25 mouse cellular contexts compared by ENCODE assay signal in genomic region chr19:47440967-47441366, GRCm38 (mm10). TPM values are rescaled to one million over a fixed set of nuclear protein-coding genes. Genes with fewer than 3 reads are reported as not detected.
DNase-seq lines count a peak whose midpoint lies in the region; ATAC-seq and TF ChIP-seq lines count a peak whose summit lies in the region.
"Had no signal": no experiment of that assay in that cellular context is flagged by ENCODE, and none has a peak within 500 bp of the region (broad histone marks: within the 10 kb centered on the region; RNA-seq: fewer than 3 reads in every experiment).

No protein-coding gene starts in this region.

- no peaks in the 10 kb centered on the region for H3K27me3 ChIP-seq in forebrain, embryonic 12.5 days
- H3K27me3 ChIP-seq in forebrain, embryonic 11.5 days (ENCODE audit: control insufficient read depth, insufficient read depth, low read length), result no peaks in the 10 kb centered on the region
- H3K27me3 ChIP-seq in spleen, adult 2 months (ENCODE audit: control insufficient read depth, insufficient read depth, low read length), result no peaks in the 10 kb centered on the region
- no peaks in the 10 kb centered on the region for H3K27me3 ChIP-seq in embryonic facial prominence, embryonic 10.5 days (replicated peaks; ENCODE audit: low read depth, poor library complexity, severe bottlenecking)
- no peaks in the 10 kb centered on the region for H3K27me3 ChIP-seq in splenic B cell, adult 2 months (ENCODE audit: control insufficient read depth, insufficient read depth, low read length, poor library complexity, severe bottlenecking)
- H3K27me3 ChIP-seq: embryonic facial prominence, embryonic 12.5 days; embryonic facial prominence, embryonic 15.5 days; forebrain, embryonic 13.5 days; heart, embryonic 12.5 days; heart, embryonic 15.5 days; hindbrain, embryonic 13.5 days had no signal

- no peaks in the 10 kb centered on the region for H3K36me3 ChIP-seq in forebrain, embryonic 12.5 days (replicated peaks)
- H3K36me3 ChIP-seq in forebrain, embryonic 11.5 days (ENCODE audit: control insufficient read depth, insufficient read depth, low read length), result no peaks in the 10 kb centered on the region
- H3K36me3 ChIP-seq in spleen, adult 2 months (ENCODE audit: control insufficient read depth, insufficient read depth, low read length), result no peaks in the 10 kb centered on the region
- H3K36me3 ChIP-seq in embryonic facial prominence, embryonic 10.5 days (replicated peaks), result no peaks in the 10 kb centered on the region; the same call in 1 of the 2 replicates
- H3K36me3 ChIP-seq in splenic B cell, adult 2 months (ENCODE audit: control insufficient read depth, insufficient read depth, low read length, poor library complexity, severe bottlenecking), result no peaks in the 10 kb centered on the region
- H3K36me3 ChIP-seq: embryonic facial prominence, embryonic 12.5 days; embryonic facial prominence, embryonic 15.5 days; heart, embryonic 12.5 days; heart, embryonic 15.5 days; hindbrain, embryonic 13.5 days had no signal

- no peak overlapping the region for H3K4me3 ChIP-seq in forebrain, embryonic 12.5 days (replicated peaks)
- H3K4me3 ChIP-seq in forebrain, embryonic 11.5 days (ENCODE audit: low read depth, low read length), result no peak overlapping the region
- peak overlapping the region; percentile 9; the same call in 1 of the 2 replicates for H3K4me3 ChIP-seq in spleen, adult 2 months (ENCODE audit: extremely low read depth, insufficient read depth, insufficient read length)
- no peak overlapping the region for H3K4me3 ChIP-seq in embryonic facial prominence, embryonic 10.5 days
- H3K4me3 ChIP-seq: embryonic facial prominence, embryonic 12.5 days; embryonic facial prominence, embryonic 15.5 days; forebrain, embryonic 13.5 days; heart, embryonic 12.5 days; heart, embryonic 15.5 days; hindbrain, embryonic 10.5 days; hindbrain, embryonic 13.5 days had no signal

- no peaks in the 10 kb centered on the region for H3K9me3 ChIP-seq in forebrain, embryonic 12.5 days
- no peaks in the 10 kb centered on the region for H3K9me3 ChIP-seq in forebrain, embryonic 11.5 days (ENCODE audit: control insufficient read depth, low read length)
- H3K9me3 ChIP-seq in embryonic facial prominence, embryonic 10.5 days, result no peaks in the 10 kb centered on the region
- H3K9me3 ChIP-seq: embryonic facial prominence, embryonic 12.5 days; embryonic facial prominence, embryonic 15.5 days; forebrain, embryonic 13.5 days; heart, embryonic 12.5 days; heart, embryonic 15.5 days; hindbrain, embryonic 10.5 days; hindbrain, embryonic 13.5 days had no signal

- ATAC-seq in forebrain, embryonic 12.5 days (ENCODE audit: low FRiP score), result no peak
- ATAC-seq in forebrain, embryonic 11.5 days (replicated peaks; ENCODE audit: low FRiP score), result no peak
- ATAC-seq in megakaryocyte, adult 5-6 weeks (ENCODE audit: poor library complexity, severe bottlenecking), result no peak
- ATAC-seq: forebrain, embryonic 13.5 days; forebrain, embryonic 16.5 days; hindbrain, embryonic 16.5 days had no signal

- 0 out of 2 replicates have a peak overlapping the region, but pooled peaks have one; percentile 42 for H3K27ac ChIP-seq in forebrain, embryonic 12.5 days
- H3K27ac ChIP-seq in forebrain, embryonic 11.5 days (ENCODE audit: low read depth, low read length), result no peak overlapping the region
- H3K27ac ChIP-seq in spleen, adult 2 months (ENCODE audit: insufficient read depth, low read length), result peak overlapping the region; percentile 88
- H3K27ac ChIP-seq in embryonic facial prominence, embryonic 10.5 days (replicated peaks), result peak overlapping the region; percentile 40; the same call in 1 of the 2 replicates
- H3K27ac ChIP-seq: embryonic facial prominence, embryonic 12.5 days; forebrain, embryonic 13.5 days; heart, embryonic 15.5 days; hindbrain, embryonic 10.5 days; hindbrain, embryonic 13.5 days had no signal

- no peak for TF ChIP-seq CTCF in spleen, adult 2 months (IDR thresholded peaks at IDR 0.05; ENCODE audit: extremely low read depth, insufficient read depth, insufficient read length, insufficient replicate concordance)

- H3K9ac ChIP-seq in forebrain, embryonic 12.5 days, result no peak overlapping the region
- no peak overlapping the region for H3K9ac ChIP-seq in forebrain, embryonic 11.5 days (ENCODE audit: low read length)
- H3K9ac ChIP-seq: embryonic facial prominence, embryonic 12.5 days; embryonic facial prominence, embryonic 15.5 days; forebrain, embryonic 13.5 days; heart, embryonic 12.5 days; heart, embryonic 15.5 days; hindbrain, embryonic 13.5 days had no signal

- no peak overlapping the region for H3K4me2 ChIP-seq in forebrain, embryonic 12.5 days
- H3K4me2 ChIP-seq in forebrain, embryonic 11.5 days (ENCODE audit: low read depth, low read length, severe bottlenecking), result no peak overlapping the region
- H3K4me2 ChIP-seq: embryonic facial prominence, embryonic 12.5 days; embryonic facial prominence, embryonic 15.5 days; forebrain, embryonic 13.5 days; heart, embryonic 12.5 days; heart, embryonic 15.5 days; hindbrain, embryonic 13.5 days had no signal

- no peak for DNase-seq in forebrain, embryonic 11.5 days (ENCODE audit: low spot score)
- no peak for DNase-seq in spleen, adult 2 months (ENCODE audit: low read depth in 1 of 2, low spot score in 2 of 2)
- DNase-seq in spleen, postnatal 14 days (ENCODE audit: low spot score in 2 of 2), result no peak
- no peak for DNase-seq in embryonic facial prominence, embryonic 10.5 days (ENCODE audit: low spot score)
- DNase-seq in splenic B cell, adult 2 months (ENCODE audit: low read depth, low spot score), result peak; percentile 40
- no peak for DNase-seq in thymus, postnatal 36 days
- DNase-seq: adrenal gland, adult 8-10 months; adrenal gland, postnatal 25 days; cerebellum, adult 11-12 months; cerebellum, adult 9-10 months; cerebellum, postnatal 14 days; gastrocnemius, postnatal 14 days; heart, postnatal 10 days; heart, postnatal 36 days had no signal

- H3K4me1 ChIP-seq in forebrain, embryonic 12.5 days, result peaks cover 29% of the 10 kb centered on the region
- peaks cover 2% of the 10 kb centered on the region; the same call in 1 of the 2 replicates for H3K4me1 ChIP-seq in forebrain, embryonic 11.5 days (replicated peaks; ENCODE audit: control insufficient read depth, insufficient read depth, low read length)
- H3K4me1 ChIP-seq in spleen, adult 2 months (ENCODE audit: control insufficient read depth, insufficient read depth, insufficient read length), result peaks cover 43% of the 10 kb centered on the region
- peaks cover 60% of the 10 kb centered on the region for H3K4me1 ChIP-seq in embryonic facial prominence, embryonic 10.5 days

- WGBS in forebrain, embryonic 12.5 days, result 80% methylated on average over 4 of the region's 4 CpGs
- 88% methylated on average over 4 of the region's 4 CpGs for WGBS in forebrain, embryonic 11.5 days
- 65% methylated on average over 4 of the region's 4 CpGs for WGBS in spleen, adult 2 months
- WGBS in embryonic facial prominence, embryonic 10.5 days, result 78% methylated on average over 4 of the region's 4 CpGs

- no peak for TF ChIP-seq POLR2A in spleen, adult 2 months (IDR thresholded peaks at IDR 0.05; ENCODE audit: low read depth, low read length)

RNA-seq across cellular contexts. Expression of gene Sh3pxd2a, which starts 23.2 kb away (rescaled TPM):
- 3.7 TPM in 2 replicates for polyA plus RNA-seq in forebrain, embryonic 12.5 days (2016; fragmentation: Nextera tagmentation; extraction: Ambion mirVana)
- 5.2 and 5.4 TPM in 2 replicates for polyA plus RNA-seq in forebrain, embryonic 11.5 days (2014; fragmentation: Nextera tagmentation; extraction: Ambion mirVana)
- polyA plus RNA-seq in spleen, adult 2 months (2012; rRNA removed), result 12.1 and 13.1 TPM in 2 replicates
- 2.6 and 2.9 TPM in 2 replicates for polyA plus RNA-seq in embryonic facial prominence, embryonic 10.5 days (2016; fragmentation: Nextera tagmentation; extraction: Ambion mirVana)
- 1.4 and 1.8 TPM in 2 replicates for total RNA-seq in megakaryocyte, adult 5-6 weeks (2015)
- 1.1 and 1.3 TPM in 2 replicates for total RNA-seq in megakaryocyte, adult 5-6 weeks (2017)
